Mouse (Mus musculus) layer of hippocampus, postnatal 10 days (tissue): ENCODE results near the gene Hoxa2. TPM values are rescaled to one million over a fixed set of nuclear protein-coding genes. Genes with fewer than 3 reads are reported as not detected.

Source experiments
- DNase-seq, 2 experiments: peaks; one replicate each; pipeline ENCODE4 v3.0.0; 2021; ENCODE audit warnings: low spot score in 2 of 2
- total RNA-seq, 2 experiments: library from RNA; stranded (reverse); gene quantifications; 2 replicates each; pipeline ENCODE4 v1.2.3; 2021

Gene Hoxa2
- total RNA-seq, 2 experiments from 2014 or later, result not detected

GRCm38 (mm10) chr6:52180213-52180710 is 15.6 kb upstream of the Hoxa2 start:
- DNase-seq, result no peak

GRCm38 (mm10) chr6:52179690-52180089 is 15.1 kb upstream of the Hoxa2 start:
- DNase-seq, result no peak

GRCm38 (mm10) chr6:52178918-52179665 is 14.5 kb upstream of the Hoxa2 start:
- DNase-seq, result no peak

GRCm38 (mm10) chr6:52177806-52178205 is 13.2 kb upstream of the Hoxa2 start:
- DNase-seq, result no peak

DNA sequence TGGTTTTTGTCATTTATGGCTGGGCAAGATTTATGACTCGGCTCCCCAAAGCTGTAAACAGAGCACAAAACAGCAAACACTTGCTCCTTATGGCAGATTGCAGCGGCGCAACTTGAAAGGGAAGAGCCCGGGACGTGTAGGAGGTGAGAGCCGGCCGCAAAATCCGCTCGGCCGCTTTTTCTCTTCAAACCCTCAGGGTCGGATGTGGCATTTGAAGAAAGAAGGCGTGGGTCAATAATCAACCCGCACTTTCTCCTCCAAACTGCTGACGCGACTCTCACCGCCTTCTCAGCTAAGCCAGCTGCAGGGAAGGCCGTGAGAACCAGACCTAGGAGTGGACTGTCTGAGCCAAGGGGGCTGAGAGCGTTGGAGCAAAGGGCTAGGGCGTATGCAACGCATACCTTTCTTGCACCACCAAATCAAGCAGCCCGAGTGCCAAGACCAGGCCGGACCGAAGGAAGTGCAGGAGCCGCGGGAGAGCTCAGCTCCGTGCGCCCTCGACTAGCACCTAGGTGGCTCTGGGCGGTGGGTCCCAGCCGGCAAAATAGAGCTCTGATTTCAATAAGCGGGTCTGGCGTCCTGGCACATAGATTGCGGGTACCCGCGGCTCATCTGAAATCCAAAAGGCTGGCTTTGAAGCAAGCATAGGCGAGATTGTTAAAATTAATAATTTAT is 12.6 kb upstream of the Hoxa2 start, which contains the start of gene 5730596B20Rik:
TSS of gene 5730596B20Rik (plus strand) at position 438 of the 675 bp plus-strand sequence.
- DNase-seq, result no peak

DNA sequence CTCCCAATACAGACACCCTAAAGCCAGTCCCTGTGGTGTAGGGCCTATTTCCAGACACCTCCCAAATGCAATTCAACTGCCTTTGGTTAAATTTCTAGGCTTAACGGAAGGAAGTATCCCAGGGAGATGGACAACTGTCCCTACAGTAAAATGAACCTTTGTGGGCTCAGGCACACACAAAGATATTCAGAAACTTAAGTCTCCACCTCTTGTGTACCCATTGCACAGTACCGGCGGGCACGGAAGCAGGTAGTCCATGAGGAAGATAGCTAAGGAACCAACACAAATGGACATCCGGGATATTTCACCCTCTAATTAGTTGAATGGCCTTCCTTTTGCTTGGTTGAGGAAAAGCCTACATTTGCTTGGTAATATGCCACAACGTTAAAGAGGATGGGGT is 11.8 kb upstream of the Hoxa2 start:
- DNase-seq, result no peak

DNA sequence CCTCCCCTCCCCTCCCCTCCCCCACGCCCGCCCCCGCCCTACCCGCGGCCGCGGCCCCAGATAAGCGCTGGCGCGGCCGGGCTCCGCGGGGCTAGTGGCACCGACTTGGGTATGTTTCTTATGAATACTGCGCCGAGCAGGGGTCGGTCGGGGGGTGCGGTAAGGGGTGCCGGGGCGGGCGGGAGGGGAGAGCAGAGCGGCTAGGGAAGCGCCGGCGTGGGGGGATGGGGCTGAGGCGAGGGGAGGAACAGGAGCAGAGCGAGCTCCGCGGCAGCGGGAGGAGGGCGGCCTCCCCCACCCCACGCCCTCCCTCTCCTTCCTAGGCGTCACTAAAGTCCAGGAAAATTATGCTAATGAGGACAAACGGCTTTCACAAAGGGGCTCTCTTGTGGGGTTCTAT is 11.2 kb upstream of the Hoxa2 start:
- DNase-seq, result no peak

- DNase-seq, result no peak
Observed at GRCm38 (mm10) chr6:52174968-52175751, 10.5 kb upstream of the Hoxa2 start.

DNA sequence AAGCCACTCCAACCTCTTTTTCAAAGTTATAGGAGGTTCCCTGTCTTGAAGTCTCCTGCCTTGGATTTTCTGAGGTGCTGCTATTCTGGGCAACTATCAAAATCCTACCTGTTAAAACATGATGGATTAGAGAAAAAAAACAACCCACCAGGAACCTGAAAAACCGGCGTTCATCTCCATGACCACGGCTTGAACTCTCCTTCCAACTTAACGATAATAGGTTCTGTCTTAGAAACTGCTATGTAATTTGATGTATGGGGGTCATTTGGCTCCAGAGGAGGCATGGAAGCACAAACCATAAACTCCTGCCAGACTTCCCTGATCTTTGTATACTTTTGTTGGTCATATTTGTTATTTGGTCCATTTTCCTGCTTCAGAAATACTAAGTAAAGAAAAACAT is 9.0 kb upstream of the Hoxa2 start:
- no peak for DNase-seq

GRCm38 (mm10) chr6:52172501-52172900 is 7.9 kb upstream of the Hoxa2 start:
- DNase-seq, result no peak

DNA sequence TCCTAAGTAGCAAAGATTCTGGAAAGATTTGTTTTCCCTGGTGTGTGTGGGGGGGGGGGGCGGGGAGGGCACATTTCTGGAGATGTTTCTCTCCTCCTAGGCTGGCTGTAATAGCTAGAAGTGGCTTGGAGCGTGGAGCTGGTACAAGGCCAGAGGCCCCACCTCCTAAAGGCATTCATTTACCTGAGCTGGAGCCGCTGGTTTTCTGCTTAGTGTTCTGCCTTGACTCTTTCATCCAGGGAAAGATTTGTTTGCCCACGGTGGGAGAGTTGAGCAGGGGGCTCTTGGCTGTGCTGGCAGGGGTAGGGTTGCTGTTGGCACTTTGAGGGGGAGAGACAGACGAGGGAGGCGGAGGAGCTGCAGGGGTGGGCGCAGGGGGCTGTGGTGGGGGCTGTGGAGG is 7.3 kb upstream of the Hoxa2 start:
- no peak for DNase-seq

DNA sequence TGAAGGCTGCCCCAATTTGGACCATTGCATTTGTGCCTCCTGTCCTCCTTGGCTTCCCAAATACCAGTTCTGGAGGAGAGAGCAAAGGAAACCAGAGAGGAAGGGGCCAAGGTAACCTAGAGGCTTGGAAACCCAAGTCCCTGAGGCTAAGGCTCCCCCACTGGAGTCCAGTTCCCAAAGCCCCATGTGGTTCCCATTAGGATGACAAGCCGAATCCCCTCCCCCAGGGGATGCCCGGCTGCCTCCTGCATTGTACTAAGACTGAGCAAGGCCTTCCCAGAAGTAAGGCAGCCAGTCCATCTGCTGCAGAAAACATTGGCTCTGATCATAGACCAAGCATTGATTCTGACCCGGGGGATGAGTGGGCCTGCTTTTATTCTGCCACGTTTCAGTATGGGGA is 6.7 kb upstream of the Hoxa2 start:
- DNase-seq, result no peak

DNA sequence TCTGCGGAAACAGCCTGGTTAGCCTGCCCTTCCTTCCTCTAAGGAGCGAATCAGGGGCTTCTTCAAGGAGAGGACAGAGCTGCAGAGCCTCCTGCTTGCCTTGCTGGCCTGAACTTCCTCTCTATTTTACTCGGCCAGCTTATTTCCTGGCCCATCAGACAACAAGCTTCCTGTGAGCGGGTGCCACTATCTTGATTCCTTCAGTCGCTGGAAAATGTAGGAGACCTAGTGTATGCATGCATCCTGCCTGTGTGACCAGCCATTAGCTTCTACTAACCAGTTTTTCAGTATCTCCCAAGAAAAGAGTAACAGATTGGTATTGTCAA is 6.2 kb upstream of the Hoxa2 start:
- no peak for DNase-seq

- no peak for DNase-seq
Observed at GRCm38 (mm10) chr6:52170166-52170897, 5.7 kb upstream of the Hoxa2 start.

GRCm38 (mm10) chr6:52169499-52170165 is 5.0 kb upstream of the Hoxa2 start:
- DNase-seq, result no peak

DNA sequence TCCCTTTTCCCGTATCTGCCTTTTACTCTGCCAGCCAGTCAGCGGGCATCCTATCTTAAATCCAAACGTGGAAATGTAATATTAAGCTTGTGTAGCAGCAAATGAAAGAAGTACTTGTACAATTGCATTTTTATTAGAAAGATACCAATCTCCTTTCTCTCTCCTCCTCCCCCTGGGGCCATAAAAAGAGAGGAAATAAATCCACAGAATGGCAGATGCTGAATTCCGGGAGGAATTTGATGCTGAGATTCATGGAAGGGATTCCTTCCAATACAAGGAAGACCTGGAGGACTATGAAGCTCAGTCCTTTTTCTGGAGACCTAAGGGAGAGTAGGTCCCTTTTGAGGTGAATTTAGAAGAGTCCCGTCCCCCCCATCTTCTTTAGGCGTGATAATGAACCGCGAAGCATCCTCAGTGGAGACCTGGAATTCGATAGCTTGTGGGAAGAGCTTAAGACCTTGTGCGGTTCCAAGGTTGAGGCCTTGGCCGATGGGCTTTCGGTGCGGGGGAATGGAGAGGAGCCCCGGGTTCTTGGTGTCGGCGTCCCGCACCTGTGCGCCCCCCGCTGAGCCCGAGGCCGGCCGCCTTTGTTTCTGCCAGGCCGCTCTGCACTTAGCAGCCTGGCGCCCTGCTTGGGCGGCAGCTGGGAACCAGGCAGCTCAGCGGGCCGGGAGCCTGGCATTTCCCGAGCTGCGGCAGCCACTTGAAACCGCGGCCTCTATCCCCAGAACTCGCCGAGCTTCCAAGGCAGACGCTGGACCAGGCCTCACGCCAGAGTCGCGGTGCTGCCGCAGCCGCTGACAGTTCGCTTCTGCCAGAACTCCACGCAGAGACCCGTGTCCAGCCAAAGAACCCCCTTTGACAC is 3.8 kb upstream of the Hoxa2 start:
- DNase-seq, result no peak

DNA sequence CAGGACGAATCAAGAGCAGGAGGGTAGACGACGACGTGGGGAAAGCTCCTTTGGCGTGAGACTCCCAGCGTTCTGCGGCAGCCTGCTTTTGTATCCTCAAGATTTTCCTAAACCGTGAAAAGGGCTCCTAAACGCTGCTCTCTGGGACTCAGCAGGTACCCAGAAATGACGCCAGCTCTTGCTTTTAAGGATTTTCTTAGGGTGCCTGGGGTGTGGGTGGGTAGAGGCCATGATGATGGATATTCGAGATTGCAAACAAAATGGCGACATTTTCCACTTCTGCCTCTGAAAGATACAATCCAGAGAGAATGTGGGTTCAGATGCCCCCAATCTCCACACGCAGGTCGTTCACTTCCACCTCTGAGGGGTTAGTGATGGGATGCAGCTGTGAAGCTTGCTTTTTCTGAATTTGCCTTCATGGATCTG is 3.1 kb upstream of the Hoxa2 start:
- DNase-seq, result no peak

DNA sequence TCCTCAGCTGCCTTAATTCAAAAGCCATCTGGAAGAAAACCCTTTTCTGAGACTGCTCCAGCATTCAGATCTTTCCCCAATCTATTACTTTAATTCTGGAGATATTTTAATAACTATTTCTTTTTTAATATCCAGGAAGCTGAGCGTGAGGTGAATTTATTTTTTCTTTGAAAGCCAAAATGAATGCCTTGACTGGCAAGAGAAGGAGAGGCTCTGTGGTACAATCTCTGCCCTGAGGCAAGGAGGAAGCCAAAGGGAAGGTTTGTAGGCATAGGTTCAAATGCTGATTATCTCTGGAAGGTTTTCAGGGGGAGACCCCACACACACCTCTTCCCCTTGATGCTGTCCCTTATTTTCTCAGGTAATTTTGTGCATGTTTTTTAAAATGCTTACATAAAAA is 2.5 kb upstream of the Hoxa2 start:
- no peak for DNase-seq

DNA sequence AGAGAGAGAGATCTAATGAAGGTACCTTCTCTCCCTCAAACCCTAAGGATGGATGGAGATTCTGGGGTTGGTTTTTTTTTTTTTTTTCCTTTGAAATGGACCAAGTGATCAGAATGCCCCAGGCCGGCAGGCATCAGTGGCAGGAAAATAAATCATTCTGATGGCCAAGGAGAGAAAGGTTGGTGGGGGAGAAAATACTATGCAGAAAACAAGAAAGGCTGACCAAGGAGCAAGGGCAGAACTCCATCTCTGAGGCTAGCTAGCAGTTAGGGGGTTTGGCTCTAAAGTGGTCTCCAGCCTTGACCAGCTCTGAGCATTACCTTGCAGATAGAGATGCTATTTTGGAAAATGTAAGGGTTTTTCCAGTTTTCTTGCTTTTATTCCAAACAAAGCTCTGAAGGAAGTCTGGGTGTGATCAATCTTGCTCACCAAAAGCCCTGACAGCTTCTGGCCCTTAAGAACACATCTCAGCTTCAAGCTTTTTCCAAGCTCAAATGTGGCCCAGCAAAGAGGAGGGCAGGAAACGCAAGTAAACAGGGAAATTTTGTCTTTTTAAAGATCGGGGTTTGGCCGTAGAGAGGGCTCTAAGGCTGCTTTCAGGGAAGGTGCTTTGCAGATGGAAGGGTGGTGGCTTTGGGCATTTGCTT is 1.9 kb upstream of the Hoxa2 start:
- DNase-seq, result no peak
